Mouse (Mus musculus) hindbrain, embryonic 10.5 days (tissue): ENCODE data around the gene Apln. TPM values are rescaled to one million over a fixed set of nuclear protein-coding genes. Genes with fewer than 3 reads are reported as not detected.

ENCODE experiments used
- DNase-seq: peaks from one replicate; pipeline ENCODE4 v3.0.0-alpha.2; 2017; ENCODE audit warnings: low spot score
- H3K27ac ChIP-seq: fragments of 300-500 bp; sonication (generic); 2 replicates; pipeline ENCODE4 v1.5.1; 2016; ENCODE audit warnings: mild to moderate bottlenecking, moderate library complexity
- H3K27me3 ChIP-seq: fragments of 300-500 bp; sonication (generic); 2 replicates; pipeline ENCODE4 v1.6.1; 2016; ENCODE audit warnings: mild to moderate bottlenecking; ENCODE audit not compliant: poor library complexity, insufficient read depth, severe bottlenecking
- H3K36me3 ChIP-seq: fragments of 300-500 bp; sonication (generic); 2 replicates; pipeline ENCODE4 v1.6.1; 2016; ENCODE audit warnings: mild to moderate bottlenecking, moderate library complexity
- H3K4me1 ChIP-seq: fragments of 300-500 bp; sonication (generic); replicated peaks from 2 replicates; pipeline ENCODE4 v1.6.1; 2016; ENCODE audit warnings: mild to moderate bottlenecking
- H3K4me3 ChIP-seq: fragments of 300-500 bp; sonication (generic); 2 replicates; pipeline ENCODE4 v1.5.1; 2016; ENCODE audit warnings: mild to moderate bottlenecking, moderate library complexity
- H3K9me3 ChIP-seq: fragments of 300-500 bp; sonication (generic); 2 replicates; pipeline ENCODE4 v1.6.1; 2016; ENCODE audit warnings: mild to moderate bottlenecking, moderate library complexity
- whole genome bisulfite sequencing: fragments of 180-500 bp; shearing (Covaris S2); methylation state at CpG from one replicate; pipeline ENCODE4 v1.1.7; 2016; 5-methylcytosine and 5-hydroxymethylcytosine counted together
- polyA plus RNA-seq: library from polyadenylated mRNA; unstranded; fragments of >200 nt; fragmentation: Nextera tagmentation; extraction: Ambion mirVana; gene quantifications from 2 replicates; pipeline ENCODE4 v1.2.1, GENCODE M21; 2016

The Apln gene
- polyA plus RNA-seq, 1 experiment from 2014 or later = 3.7 TPM

DNA sequence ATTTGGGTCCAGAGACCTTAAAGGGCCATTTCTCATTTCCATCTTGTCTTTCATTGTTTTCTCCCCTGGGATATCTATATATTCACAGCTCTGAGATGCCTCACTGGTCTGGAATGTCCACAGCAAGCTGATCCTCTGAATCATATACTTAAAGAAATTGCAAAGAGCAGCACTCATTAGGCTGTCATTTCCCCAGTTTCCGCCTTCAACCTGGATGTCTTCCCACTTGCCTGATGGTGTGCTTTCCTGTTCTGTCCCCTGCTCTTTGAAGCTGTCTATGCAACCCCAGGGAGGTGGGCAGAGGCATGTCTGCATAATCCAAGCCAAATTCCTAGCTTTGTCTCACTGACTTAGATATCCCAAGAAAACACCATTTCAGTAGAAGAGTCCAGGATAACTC, 9.6 kb upstream of the Apln start:
- no peaks in the 10 kb centered on the region for H3K4me1 ChIP-seq
- WGBS = 76% methylated on average over 1 of the region's 1 CpGs
- H3K36me3 ChIP-seq = no peaks in the 10 kb centered on the region
- no peak overlapping the region for H3K4me3 ChIP-seq
- H3K9me3 ChIP-seq = no peaks in the 10 kb centered on the region
- no peak for DNase-seq
- no peak overlapping the region for H3K27ac ChIP-seq
- H3K27me3 ChIP-seq = no peaks in the 10 kb centered on the region

DNA sequence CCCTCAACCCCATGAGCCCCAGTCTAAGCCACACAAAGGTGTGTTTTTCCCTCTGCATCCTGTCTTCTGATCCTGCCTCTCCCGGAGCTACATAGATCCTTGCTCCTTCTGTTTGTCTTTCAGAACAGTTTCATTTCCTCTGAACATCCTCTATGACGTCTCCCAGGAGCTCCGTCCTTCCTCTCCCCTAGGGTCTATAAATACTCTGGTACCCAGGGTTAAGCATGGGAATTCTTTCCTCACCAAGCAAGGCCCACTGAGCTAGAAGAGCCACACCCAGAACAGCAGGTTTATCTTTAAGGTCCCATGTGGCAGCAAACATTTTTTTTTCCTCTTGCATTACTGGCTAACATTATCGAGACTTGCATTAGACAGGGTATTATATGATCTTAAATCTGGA, 8.1 kb upstream of the Apln start:
- Histone ChIP-seq H3K36me3 (no peaks in the 10 kb centered on the region), H3K4me1 (no peaks in the 10 kb centered on the region), H3K27me3 (peaks cover 14% of the 10 kb centered on the region; the same call in 1 of the 2 replicates), H3K27ac (no peak overlapping the region), H3K9me3 (no peaks in the 10 kb centered on the region), H3K4me3 (no peak overlapping the region)
- DNase-seq = no peak
- 88% methylated on average over 4 of the region's 4 CpGs for WGBS

DNA sequence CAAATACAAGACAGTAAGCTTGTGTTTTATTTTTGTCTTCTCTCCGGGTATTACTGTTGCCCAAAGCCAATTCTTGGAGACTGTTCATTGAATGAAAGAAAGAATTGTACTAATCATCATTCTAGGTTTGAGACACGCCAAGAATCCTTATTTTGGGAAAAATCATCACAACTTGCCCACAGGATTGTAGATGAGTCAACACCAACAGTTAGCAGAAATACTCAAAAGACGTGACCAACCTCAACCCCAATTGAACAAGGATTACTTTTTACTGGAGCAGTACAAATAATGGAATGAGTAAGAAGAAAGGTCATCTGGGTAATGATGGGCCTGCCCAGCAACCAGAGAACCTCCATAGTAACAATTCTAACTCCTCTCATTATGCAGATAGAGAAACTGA, 5.7 kb upstream of the Apln start:
- H3K4me1 ChIP-seq = no peaks in the 10 kb centered on the region
- DNase-seq = no peak
- WGBS = 77% methylated on average over 3 of the region's 3 CpGs
- H3K27ac ChIP-seq = no peak overlapping the region
- H3K27me3 ChIP-seq = peaks cover 37% of the 10 kb centered on the region
- H3K9me3 ChIP-seq = no peaks in the 10 kb centered on the region
- no peak overlapping the region for H3K4me3 ChIP-seq
- no peaks in the 10 kb centered on the region for H3K36me3 ChIP-seq

DNA sequence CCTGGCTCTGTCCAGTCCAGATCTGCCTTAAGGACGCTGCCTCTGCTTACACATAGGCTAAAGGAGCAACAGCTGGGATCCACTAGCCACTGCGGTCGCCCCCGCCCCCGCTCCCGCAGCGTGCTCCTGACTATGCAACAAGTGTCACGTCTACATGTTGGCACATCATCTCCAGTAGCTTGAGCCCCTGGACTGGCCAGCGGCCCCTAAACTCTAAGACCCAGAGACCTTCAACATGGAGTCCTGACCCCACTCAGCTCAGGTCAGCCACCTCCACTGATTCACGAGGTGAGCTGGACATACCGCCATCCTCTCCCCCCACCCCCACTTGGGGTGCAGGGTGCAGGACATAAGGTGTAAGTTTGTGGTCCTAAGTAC, 898 bp downstream of the Apln start:
- H3K4me1 ChIP-seq = peaks cover 6% of the 10 kb centered on the region; the same call in 1 of the 2 replicates
- H3K9me3 ChIP-seq = no peaks in the 10 kb centered on the region
- H3K27ac ChIP-seq = no peak overlapping the region; the same call in 1 of the 2 replicates
- WGBS = 26% methylated on average over 11 of the region's 11 CpGs
- peaks cover 75% of the 10 kb centered on the region for H3K27me3 ChIP-seq
- peak overlapping the region; percentile 58 for H3K4me3 ChIP-seq
- DNase-seq = no peak
- H3K36me3 ChIP-seq = no peaks in the 10 kb centered on the region

DNA sequence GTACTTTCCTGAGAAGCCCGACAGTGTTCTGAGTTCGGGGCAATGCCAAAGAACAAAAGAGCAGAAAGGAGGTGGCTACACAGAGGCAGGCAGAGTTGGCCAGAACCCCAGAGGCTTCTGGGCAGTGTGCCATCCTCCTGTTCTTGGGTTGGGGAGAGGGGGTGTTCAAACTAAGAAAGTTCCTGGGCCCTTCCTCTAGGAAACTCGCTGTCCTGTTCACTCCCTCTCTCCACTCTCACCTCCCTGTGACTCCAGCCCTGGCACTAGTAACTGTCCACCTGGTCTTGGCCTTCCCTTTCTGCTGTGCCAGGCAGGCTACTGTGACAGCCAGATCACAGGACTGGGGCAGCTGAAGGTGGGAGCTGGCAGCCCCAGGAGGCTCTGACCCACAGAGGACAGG, 1.6 kb downstream of the Apln start:
- no peak for DNase-seq
- H3K27me3 ChIP-seq = peaks cover 68% of the 10 kb centered on the region
- H3K4me3 ChIP-seq = peak overlapping the region; percentile 58; the same call in 1 of the 2 replicates

DNA sequence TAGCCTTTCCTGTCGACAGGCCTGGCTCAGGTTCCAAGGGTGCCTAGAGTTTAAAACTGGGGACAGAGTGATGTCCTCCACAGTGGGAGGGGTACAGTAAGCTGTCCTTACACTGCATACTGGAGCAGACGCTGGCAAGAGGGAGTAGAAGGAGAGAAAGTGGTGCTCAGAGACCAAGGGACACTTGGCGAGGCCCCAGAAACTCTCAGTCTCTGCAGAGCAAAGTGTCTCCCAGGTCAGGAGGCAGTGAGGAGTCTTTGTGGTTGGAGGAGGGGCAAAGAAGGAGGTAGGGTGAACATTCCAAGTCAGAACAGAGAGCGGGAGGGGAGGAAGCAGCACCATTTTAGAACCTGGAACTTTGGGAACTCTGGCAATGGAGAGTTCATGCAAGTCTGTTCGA, 2.8 kb downstream of the Apln start:
- Histone ChIP-seq H3K27me3 (peaks cover 56% of the 10 kb centered on the region), H3K4me1 (peaks cover 6% of the 10 kb centered on the region; the same call in 1 of the 2 replicates), H3K27ac (no peak overlapping the region), H3K9me3 (no peaks in the 10 kb centered on the region), H3K36me3 (no peaks in the 10 kb centered on the region), H3K4me3 (no peak overlapping the region)
- DNase-seq = no peak
- 76% methylated on average over 5 of the region's 5 CpGs for WGBS

More for the DNA sequence above, 1.6 kb downstream of the Apln start:
- H3K36me3 ChIP-seq = no peaks in the 10 kb centered on the region
- no peaks in the 10 kb centered on the region for H3K9me3 ChIP-seq
- peaks cover 6% of the 10 kb centered on the region; the same call in 1 of the 2 replicates for H3K4me1 ChIP-seq
- WGBS = 66% methylated on average over 3 of the region's 3 CpGs
- H3K27ac ChIP-seq = no peak overlapping the region

DNA sequence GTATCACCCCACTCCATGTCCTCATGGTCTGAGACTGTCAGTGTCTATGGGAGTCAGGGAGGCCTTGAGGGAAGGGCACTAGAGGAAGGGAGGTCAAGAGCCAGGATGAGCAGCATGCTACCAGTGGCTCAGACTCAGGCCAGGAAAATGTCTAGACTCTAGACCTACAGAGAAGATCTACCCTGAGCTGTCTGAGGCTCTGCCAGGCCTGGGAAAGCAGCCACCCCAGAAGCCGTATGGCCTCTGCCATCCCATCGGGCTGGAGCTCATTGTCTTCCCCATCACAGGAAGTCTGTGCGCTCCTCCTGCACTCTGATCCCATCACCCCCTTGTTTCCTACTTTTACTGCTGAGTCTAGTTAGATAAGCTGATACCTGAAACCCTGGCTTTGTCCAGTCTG, 4.1 kb downstream of the Apln start:
- H3K4me3 ChIP-seq = no peak overlapping the region
- no peak for DNase-seq
- 62% methylated on average over 3 of the region's 3 CpGs for WGBS

DNA sequence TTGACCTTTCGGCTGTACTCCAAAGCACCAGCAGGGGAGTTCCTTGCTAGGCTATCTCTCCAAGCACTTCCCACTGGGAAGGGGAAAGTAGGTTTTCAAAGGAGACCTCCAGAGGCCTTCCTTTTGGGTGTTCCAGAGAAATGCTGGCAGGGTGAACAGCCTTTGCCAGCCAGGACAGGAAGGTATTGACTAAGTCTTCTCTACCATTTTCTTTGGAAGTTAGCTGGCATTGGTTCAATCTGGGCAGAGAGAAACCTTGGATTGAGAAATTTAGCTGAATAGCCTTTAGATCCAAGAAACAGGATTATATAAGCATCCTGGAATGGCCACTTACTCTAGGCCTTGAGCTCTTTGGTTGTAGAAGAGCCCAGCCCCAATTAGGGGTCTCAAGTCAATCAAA, 11.8 kb downstream of the Apln start:
- Histone ChIP-seq H3K27ac (no peak overlapping the region), H3K27me3 (peaks cover 24% of the 10 kb centered on the region), H3K4me1 (no peaks in the 10 kb centered on the region), H3K36me3 (no peaks in the 10 kb centered on the region), H3K4me3 (no peak overlapping the region), H3K9me3 (no peaks in the 10 kb centered on the region)
- 62% methylated on average over 1 of the region's 1 CpGs for WGBS
- DNase-seq = no peak

More for the DNA sequence above, 4.1 kb downstream of the Apln start:
- H3K36me3 ChIP-seq = no peaks in the 10 kb centered on the region
- H3K4me1 ChIP-seq = peaks cover 6% of the 10 kb centered on the region; the same call in 1 of the 2 replicates
- no peaks in the 10 kb centered on the region for H3K9me3 ChIP-seq
- no peak overlapping the region for H3K27ac ChIP-seq
- H3K27me3 ChIP-seq = peaks cover 44% of the 10 kb centered on the region

DNA sequence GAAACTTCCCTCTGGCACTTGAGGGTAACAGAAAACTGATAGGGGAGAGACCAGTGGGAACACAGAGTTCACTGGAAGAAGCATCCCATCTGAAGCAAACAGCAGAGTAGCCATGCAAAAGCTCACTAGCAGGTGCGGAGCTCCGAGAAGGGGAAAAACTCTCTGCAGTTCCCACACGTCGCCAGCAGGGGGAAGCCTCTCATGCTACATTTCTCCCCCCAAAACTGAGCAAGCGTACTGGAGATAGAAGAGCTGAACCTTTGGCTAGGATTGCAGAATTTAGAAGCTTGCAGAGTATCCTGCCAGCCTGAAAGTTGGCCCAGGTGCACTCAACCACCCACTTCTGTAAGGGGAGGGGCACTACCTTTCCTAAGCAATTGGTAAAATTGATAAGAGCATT, 14.7 kb downstream of the Apln start:
- peak; percentile 70 for DNase-seq
- Histone ChIP-seq H3K4me3 (no peak overlapping the region), H3K9me3 (no peaks in the 10 kb centered on the region), H3K27me3 (peaks cover 29% of the 10 kb centered on the region), H3K4me1 (peaks cover 18% of the 10 kb centered on the region; the same call in 1 of the 2 replicates), H3K27ac (no peak overlapping the region), H3K36me3 (no peaks in the 10 kb centered on the region)
- 12% methylated on average over 5 of the region's 5 CpGs for WGBS

DNA sequence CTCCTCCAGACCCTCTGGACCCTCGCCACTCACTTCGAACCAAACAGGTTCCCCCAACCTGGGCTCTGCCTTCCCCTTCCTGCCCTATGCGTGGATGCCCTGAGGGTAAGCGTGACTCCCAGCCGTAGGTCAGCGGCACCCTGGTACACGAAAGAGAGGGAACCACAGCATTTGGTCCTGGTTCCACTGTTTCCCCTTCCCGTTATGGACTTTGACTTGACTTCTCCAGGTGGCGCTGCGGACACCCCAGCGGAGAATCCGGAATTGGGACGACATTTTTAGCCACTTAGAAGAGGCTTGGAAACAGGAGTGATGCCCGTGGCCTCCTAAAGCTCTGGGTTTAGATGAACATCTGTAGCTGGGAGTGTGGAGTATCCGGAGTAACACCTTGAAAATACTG, 15.3 kb downstream of the Apln start:
- Histone ChIP-seq H3K27me3 (peaks cover 29% of the 10 kb centered on the region), H3K4me3 (no peak overlapping the region; the same call in 1 of the 2 replicates), H3K27ac (no peak overlapping the region), H3K9me3 (no peaks in the 10 kb centered on the region), H3K36me3 (no peaks in the 10 kb centered on the region), H3K4me1 (peaks cover 18% of the 10 kb centered on the region; the same call in 1 of the 2 replicates)
- WGBS = 39% methylated on average over 15 of the region's 15 CpGs
- DNase-seq = no peak

DNA sequence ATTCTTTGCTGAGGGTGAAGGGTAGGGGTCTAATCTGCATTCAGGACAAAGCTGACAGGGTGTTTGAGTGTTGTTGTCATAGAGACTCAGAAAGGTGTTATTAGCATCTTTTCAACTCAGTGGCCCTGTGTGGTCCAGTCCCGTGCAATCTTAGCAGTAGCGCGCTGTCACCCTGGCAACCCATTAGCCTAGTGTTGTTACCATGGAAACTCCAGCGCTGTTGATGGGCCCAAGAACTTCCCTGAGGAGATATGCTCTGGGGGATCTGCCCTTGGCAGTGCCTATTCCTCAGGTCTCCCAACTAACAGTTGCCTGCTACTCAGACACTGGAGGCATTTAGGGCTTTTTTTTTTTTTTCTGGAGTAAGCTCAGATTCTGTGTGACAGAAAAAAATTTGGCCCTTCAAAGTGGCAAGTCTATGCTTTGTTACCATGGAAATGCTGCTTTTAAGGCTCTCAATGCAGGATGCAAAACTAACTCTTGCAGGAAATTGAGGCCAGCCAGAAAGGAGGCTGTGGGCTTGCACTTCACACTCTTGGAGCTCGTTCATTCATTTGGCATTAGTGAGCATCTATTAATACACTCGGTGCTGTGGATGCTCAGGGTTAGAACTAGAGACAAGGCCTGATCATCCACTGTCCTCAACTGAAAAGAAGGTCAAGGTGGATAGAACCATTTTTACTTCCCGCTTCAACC, 17.6 kb downstream of the Apln start:
- Histone ChIP-seq H3K27ac (no peak overlapping the region), H3K4me3 (no peak overlapping the region), H3K27me3 (peaks cover 49% of the 10 kb centered on the region), H3K4me1 (peaks cover 18% of the 10 kb centered on the region; the same call in 1 of the 2 replicates), H3K9me3 (no peaks in the 10 kb centered on the region), H3K36me3 (no peaks in the 10 kb centered on the region)
- WGBS = 53% methylated on average over 7 of the region's 7 CpGs
- peak; percentile 69 for DNase-seq

DNA sequence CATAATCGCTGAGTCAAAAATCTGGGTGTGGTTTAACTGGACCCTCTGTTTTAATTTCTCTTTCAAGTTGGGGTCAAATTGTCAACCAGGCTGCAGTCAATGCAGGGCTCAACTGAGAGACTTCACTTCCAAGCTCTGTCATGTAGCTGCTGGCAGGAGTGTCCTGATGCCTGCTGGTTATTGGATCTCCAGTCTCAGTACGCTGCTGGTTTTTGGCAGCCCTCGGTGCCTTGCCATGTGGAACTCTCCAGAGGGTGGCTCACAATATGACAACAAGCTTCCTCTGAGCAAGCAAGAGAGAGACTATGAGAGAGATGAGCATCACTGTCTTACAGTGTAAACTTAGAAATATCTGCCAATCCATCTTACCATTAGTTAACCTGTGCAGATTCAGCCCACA, 23.0 kb downstream of the Apln start:
- H3K9me3 ChIP-seq = 0 out of 2 replicates have a peak, but pooled peaks cover 3% of the 10 kb centered on the region
- no peak overlapping the region for H3K4me3 ChIP-seq
- WGBS = 92% methylated on average over 3 of the region's 3 CpGs
- peaks cover 11% of the 10 kb centered on the region; the same call in 1 of the 2 replicates for H3K4me1 ChIP-seq
- H3K27ac ChIP-seq = no peak overlapping the region
- H3K27me3 ChIP-seq = peaks cover 22% of the 10 kb centered on the region
- H3K36me3 ChIP-seq = no peaks in the 10 kb centered on the region
- DNase-seq = no peak

DNA sequence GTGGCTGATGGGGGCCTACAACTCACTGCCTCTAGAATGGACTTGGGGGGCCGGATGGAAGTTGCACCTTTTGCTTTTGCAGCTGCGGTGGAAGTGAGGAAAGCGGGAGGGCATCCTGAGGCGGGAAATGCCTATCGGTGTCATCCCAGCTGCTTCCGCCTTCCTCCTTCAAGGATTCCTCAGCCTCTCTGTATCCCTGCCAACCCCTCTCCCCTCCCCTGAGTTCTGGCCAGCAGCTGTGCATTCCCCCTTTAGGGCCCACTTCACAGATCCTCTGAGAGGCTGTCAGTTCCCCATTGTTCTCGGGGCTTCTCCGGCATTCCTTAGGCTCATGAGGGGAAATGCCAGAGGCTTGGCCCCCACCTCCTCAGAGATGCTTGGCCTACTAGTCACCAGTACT, 28.6 kb downstream of the Apln start:
- H3K4me3 ChIP-seq = no peak overlapping the region
- H3K27me3 ChIP-seq = no peaks in the 10 kb centered on the region
- 61% methylated on average over 8 of the region's 8 CpGs for WGBS
- peak; percentile 23 for DNase-seq
- H3K27ac ChIP-seq = no peak overlapping the region
- H3K9me3 ChIP-seq = 0 out of 2 replicates have a peak, but pooled peaks cover 3% of the 10 kb centered on the region
- H3K36me3 ChIP-seq = no peaks in the 10 kb centered on the region
- peaks cover 6% of the 10 kb centered on the region; the same call in 1 of the 2 replicates for H3K4me1 ChIP-seq
